Mouse (Mus musculus) CD4-positive, CD25-positive, alpha-beta regulatory T cell, adult 2 months (primary cell): ENCODE data around the gene Hist1h2ad.
A peak's percentile ranks its signal among the peaks of the same experiment; 100 is the strongest.
"Not testable (repeated sequence)": the region's sequence is repeated elsewhere in the genome, so short reads cannot be mapped to it uniquely, and the experiment has no call there.

Experiments
- DNase-seq: peaks from one replicate; pipeline ENCODE4 v3.0.0-alpha.2; 2012; ENCODE audit warnings: low read depth, low spot score

Hist1h2ad gene

DNA sequence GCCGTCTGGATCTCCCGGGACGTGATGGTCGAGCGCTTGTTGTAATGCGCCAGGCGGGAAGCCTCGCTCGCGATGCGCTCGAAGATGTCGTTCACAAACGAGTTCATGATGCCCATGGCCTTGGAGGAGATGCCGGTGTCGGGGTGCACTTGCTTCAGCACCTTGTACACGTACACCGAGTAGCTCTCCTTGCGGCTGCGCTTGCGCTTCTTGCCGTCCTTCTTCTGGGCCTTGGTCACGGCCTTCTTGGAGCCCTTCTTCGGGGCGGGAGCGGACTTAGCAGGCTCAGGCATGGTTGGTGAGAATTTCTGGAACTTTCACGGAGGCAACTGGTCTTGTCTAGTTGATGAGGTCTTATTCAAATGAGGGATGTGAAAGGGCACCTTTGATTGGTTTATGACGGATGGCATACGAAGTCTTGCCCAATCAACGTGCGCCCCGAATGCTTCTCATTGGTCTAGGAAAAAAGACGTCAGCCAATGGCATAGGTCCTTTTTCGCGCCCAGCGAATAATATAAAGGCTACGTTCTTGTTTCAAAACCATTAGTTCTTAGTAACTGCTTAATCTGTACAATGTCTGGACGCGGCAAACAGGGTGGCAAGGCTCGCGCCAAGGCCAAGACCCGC is at the start of gene Hist1h2ad, which contains the start of gene Hist1h2bf:
Gene Hist1h2ad, plus strand, starts transcription at position 484 of the 627 bp plus-strand sequence.
Gene Hist1h2bf, minus strand, starts transcription at position 299 of the 627 bp plus-strand sequence.
- peak; percentile 95 for DNase-seq

DNA sequence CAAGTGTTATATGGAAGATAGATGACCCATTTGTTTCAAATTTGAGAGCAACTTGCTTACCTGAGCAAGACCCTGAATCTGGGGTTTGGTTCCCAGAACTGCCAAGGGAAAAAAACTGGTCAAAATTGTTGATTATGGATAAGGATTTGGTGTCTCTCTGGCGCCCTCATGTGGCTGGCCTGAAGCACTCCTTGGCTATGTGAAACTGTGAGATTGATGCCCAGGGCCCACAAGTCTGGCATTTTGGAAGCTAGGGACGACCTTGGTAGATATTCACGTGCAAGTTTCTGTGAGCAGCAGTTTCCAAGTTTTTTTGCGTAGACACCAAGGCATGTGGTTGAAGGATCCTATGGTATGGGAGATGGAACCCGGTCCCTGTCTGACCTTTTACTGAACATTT is 49.5 kb upstream of the Hist1h2ad start:
- peak; percentile 90 for DNase-seq

DNA sequence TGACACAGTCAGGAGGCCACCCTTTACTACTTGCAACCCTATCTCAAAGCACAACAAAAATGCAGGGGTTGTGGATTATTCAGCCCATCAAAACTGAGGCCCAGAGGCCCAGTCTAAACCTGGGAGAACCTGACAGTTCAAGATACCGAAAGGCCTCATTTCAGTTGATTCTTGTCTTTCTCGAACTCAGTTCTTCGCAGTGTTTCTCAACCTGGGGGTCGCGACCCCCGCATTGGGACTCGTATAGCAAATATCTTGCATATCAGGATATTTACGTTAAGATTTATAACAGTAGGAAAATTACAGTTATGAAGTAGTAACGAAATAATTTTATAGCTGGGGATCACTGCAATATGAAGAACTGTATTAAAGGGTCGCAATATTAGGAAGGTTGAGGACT is 48.3 kb upstream of the Hist1h2ad start:
- DNase-seq: no peak

- DNase-seq: peak; percentile 94
Observed at GRCm38 (mm10) chr13:23526312-23526711, 47.9 kb upstream of the Hist1h2ad start.

GRCm38 (mm10) chr13:23529005-23529404 is 45.2 kb upstream of the Hist1h2ad start:
- DNase-seq: no peak

GRCm38 (mm10) chr13:23529480-23530165 is 44.6 kb upstream of the Hist1h2ad start:
- DNase-seq: no peak

DNA sequence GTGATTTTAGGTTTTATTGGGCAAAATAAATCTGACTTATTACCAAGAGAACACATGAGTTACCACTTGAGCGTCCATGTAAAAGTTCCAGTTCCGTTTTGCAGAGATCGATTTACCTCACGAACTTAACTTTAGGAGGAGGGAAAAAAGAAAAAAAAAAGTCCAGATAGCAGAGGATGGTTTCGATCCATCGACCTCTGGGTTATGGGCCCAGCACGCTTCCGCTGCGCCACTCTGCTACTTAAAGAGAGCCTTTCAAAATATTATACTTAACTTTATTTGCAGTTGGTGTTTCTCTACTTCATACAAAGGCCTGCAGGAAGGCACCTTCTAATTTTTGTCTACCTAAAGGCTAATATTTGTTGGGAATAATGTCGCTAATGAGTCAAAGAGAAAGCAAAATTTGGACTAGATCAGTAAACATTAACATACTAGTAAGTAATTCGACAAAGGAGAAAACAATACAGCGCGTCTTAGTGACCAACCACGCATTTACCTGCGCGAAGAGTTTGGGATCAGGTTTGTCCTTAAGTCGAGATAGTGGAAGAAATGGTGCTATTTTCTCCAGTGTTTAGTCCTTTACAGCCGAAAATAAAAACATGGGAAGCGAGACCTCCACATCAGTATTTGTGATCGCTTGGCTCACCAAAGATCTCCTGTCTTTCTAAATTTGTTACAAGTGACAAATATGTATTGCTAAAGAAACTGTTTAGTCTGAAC is 43.8 kb upstream of the Hist1h2ad start:
- DNase-seq: peak; percentile 83

DNA sequence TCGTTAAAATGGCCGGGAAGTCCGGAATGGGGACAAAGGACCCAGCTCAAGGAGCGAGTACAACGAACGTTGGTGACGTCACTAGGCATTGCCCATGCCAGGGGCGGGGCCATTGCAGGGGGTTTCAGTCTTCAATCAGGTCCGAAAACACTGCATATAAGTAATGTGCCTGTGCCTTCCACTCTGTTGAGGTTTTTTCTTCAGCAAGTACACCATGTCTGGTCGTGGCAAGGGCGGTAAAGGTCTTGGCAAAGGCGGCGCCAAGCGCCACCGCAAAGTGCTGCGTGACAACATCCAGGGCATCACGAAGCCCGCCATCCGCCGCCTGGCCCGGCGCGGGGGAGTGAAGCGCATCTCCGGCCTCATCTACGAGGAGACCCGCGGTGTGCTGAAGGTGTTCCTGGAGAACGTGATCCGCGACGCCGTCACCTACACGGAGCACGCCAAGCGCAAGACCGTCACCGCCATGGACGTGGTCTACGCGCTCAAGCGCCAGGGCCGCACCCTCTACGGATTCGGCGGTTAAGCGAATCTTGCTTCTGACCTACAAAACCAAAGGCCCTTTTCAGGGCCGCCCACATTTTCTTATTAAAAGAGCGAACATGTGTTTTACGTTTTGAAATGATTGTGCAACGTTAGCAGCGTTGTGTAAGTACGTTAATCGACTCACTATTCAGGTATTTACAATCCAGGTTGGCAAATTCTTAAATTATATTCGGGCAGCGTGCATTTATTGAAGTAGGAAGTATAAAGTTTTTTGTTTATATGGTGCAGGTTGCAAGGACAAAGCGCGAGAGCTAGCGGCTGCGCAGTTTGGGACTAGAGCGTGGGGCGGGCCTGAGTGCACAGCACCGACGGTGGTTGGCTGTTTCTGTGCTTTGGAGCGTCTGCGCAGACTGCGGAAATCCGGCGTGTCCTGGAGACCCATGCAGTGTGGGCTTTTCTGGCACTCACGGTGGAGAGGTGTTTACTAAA is 43.0 kb upstream of the Hist1h2ad start, which contains the start of gene Hist1h4h:
Gene Hist1h4h, plus strand, starts transcription at position 150 of the 975 bp plus-strand sequence.
- peak; percentile 96 for DNase-seq

- no peak for DNase-seq
Observed at GRCm38 (mm10) chr13:23532262-23533075, 41.7 kb upstream of the Hist1h2ad start.

DNA sequence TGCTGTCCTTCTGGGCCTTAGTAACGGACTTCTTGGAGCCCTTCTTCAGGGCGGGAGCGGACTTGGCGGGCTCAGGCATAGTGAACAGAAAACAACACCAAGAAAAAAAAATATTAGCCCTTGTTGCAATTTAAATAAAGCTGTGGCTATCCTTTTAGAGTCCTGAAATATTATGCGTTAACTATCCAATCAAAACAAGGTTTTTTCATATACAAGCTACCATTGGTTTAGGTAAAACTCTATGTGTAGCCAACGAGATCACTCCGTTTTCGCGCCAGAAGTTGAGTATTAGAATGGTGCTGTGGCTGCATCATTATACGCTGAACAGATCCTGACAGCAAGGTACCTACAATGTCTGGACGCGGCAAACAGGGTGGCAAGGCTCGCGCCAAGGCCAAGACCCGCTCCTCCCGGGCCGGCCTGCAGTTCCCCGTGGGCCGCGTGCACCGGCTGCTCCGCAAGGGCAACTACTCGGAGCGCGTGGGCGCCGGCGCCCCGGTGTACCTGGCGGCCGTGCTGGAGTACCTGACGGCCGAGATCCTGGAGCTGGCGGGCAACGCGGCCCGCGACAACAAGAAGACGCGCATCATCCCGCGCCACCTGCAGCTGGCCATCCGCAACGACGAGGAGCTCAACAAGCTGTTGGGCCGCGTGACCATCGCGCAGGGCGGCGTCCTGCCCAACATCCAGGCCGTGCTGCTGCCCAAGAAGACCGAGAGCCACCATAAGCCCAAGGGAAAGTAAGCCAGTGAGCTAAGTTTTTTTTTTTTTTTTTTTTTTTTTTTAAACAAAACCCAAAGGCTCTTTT is 40.4 kb upstream of the Hist1h2ad start, which contains the start of gene Hist1h2af:
Gene Hist1h2af, plus strand, starts transcription at position 347 of the 808 bp plus-strand sequence.
- peak; percentile 81 for DNase-seq

GRCm38 (mm10) chr13:23534368-23535131 is 39.6 kb upstream of the Hist1h2ad start:
- DNase-seq: no peak

GRCm38 (mm10) chr13:23535137-23536075 is 38.8 kb upstream of the Hist1h2ad start, which contains the start of gene Hist1h3g:
Gene Hist1h3g (plus strand): TSS chr13:23535422.
- peak; percentile 92 for DNase-seq

DNA sequence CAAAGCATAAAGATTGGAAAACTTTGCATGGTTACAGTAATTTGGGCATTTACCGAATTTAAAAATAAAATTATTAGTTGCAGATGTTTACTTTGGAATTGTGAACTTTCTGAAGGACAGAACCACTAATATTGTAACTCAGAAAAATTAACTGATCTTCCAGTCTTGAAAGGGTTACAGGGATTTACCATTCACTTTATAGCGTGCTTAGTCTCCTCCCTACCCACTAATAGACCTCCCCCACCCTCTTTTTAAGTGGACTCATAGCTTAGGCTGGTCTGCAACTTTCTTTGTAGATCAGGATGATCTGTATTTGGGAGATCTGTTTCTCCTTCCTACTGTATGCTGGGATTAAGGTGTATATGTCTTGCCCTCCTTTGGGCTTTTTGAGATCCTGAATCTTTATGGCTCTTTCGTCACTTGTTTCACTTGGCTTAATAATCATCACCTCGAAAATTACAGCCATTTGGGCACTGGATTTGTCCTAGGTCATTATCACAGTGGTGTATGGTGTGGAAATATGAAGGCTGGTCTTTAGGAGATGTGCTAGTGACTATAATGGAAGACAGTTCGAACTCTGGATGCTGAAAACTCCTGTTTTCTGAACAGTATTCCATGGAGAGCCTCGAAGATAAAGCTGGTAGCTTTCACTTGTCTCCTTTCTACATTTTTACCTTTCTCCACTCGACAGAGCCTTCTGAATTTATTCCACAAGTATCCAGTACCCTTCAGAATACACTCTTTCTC is 37.9 kb upstream of the Hist1h2ad start:
- no peak for DNase-seq

- DNase-seq: no peak
Observed at GRCm38 (mm10) chr13:23537006-23537710, 37.0 kb upstream of the Hist1h2ad start.

DNA sequence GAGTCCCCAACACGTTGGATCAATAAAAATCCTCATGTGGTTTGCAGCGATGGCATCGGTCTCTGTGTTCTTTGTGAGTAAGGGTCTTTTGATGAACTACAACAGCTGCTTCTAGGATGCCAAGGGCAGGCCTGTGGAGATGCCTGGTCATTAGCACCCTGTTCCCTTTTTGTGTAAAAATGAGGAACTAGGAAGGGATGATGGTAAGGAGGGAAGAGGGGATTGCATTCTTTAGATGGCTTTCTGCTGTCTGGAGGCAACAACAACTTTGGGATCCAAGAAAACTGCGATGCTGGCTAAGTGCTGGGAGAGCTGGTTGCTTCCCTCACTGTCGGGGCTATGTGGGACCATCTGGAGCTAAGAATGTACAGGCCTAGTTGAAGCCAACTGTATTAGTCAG is 35.9 kb upstream of the Hist1h2ad start:
- DNase-seq: no peak

DNA sequence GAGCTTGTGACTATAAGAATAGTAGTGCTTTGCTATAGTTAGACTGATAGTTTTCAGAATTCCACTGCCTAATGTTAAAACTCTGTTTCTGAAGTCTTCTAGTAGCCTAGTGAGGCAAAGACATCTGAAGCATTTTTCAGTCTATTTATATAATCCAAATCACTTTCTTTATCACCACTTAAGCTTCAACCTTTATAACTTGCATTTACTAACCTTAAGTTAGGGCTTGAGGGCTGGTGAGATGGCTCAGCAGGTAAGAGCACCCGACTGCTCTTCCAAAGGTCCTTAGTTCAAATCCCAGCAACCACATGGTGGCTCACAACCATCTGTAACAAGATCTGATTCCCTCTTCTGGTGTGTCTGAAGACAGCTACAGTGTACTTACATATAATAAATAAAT is 34.4 kb upstream of the Hist1h2ad start:
- not testable (repeated sequence) for DNase-seq
